Mouse (Mus musculus): ENCODE measurements around the gene Aqp11. TPM values are rescaled to one million over a fixed set of nuclear protein-coding genes. Genes with fewer than 3 reads are reported as not detected.

Aqp11 gene
- 15.6 and 15.9 TPM in 2 replicates for polyA plus RNA-seq (2015; fragmentation: Nextera tagmentation; extraction: Ambion mirVana)

DNA sequence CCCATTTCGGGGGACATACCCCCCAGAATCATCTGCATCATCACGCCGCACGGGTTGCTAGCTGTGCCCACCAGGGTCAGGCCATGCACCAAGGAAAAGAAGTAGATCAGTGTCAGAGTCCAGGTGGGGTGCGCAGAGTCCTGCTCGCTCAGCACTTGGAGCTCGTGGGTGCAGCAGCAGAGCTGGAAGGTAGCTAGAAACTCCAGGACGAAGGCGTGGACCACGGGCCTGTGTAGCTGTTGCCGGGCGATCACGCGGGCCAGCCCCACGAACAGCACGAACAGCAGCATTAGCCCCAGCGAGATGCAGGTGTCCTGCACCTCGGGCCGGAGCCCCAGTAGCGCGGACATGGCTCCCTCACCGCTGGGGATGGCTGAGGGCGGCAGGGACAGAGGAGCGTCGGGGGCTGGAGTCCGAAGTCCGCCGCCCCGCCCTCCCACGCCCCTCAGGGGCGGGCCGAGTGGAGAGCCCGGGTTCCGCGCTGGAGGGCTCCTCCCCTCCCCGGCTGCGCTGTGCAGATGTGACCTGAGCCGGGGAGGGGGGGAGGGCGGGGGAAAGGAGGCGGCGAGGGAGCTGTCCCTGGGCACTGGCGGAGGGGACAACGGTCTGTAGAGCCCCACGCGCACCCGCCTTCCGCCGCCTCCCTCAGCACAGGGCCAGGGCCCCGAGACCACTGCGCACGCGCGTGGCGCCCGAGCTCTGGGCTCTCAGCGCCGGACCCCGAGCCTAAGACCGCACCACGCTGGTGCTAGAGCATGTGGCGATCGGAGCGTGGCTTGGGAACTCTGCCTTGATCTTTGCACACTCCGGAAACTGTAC, at the start of gene Aqp11:
Aqp11 (minus strand) TSS at position 652 of the 819 bp plus-strand sequence.
- Histone ChIP-seq H3K36me3 (no peaks in the 10 kb centered on the region), H3K9me3 (replicated peaks) (no peaks in the 10 kb centered on the region), H3K9ac (peak within 1 kb of the TSS; percentile 84), H3K4me3 (replicated peaks) (peak within 1 kb of the TSS; percentile 77), H3K27me3 (no peaks in the 10 kb centered on the region), H3K4me2 (peak within 1 kb of the TSS; percentile 92), H3K27ac (peak within 1 kb of the TSS; percentile 86), H3K4me1 (replicated peaks) (peaks cover 90% of the 10 kb centered on the region)
- DNase-seq, result peak; percentile 90
- WGBS (ENCODE audit: insufficient replicate concordance), result under 1% methylated on average over 55 of the region's 64 CpGs
- ATAC-seq (ENCODE audit: low read depth), result peak; percentile 93

DNA sequence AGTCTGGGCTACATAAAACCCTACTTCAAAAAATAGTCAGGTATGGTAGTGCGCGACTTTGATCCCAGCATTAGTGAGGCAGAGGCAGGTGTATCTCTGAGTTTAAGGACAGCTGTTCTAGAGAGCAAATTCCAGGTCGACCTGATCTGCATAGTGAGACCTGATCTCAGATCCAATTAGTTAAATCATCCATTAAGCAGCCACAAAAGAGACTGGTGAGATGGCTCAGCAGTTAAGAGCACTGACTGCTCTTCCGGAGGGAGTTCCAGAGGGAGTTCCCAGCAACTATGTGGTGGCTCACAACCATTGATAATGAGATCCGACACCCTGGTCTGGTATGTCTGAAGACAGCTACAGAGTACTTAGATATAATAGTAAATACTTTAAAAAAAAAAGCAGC, 45.4 kb upstream of the Aqp11 start:
- peaks cover 37% of the 10 kb centered on the region for H3K27me3 ChIP-seq
- no peaks in the 10 kb centered on the region for H3K36me3 ChIP-seq
- H3K9ac ChIP-seq, result no peak overlapping the region
- no peak overlapping the region for H3K4me2 ChIP-seq
- 53% methylated on average over 5 of the region's 5 CpGs for WGBS (ENCODE audit: insufficient replicate concordance)
- H3K4me1 ChIP-seq (replicated peaks), result peaks cover 6% of the 10 kb centered on the region
- H3K4me3 ChIP-seq (replicated peaks), result no peak overlapping the region
- no peaks in the 10 kb centered on the region for H3K9me3 ChIP-seq (replicated peaks)
- ATAC-seq (ENCODE audit: low read depth) (no peak), DNase-seq (no peak)
- H3K27ac ChIP-seq, result no peak overlapping the region

DNA sequence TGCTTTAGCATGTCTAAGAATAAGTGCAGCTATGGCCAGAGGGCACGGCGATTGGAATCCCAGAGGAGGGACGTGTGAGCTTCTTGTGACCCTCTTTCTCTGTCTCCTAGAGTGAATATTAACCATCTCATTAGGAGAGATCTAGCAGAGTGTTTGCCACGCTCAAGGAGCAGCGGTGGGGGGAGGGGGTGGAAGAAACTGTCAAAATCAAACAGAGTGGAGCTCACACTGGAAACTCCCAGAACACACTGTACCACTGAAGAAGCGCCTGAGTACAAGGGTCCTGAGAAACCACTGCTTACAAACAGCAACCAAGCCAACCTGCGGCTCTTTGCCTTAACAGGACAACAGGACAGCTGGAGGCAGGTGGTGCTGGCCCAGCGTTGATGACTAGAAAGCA, 43.4 kb upstream of the Aqp11 start:
- 47% methylated on average over 8 of the region's 8 CpGs for WGBS (ENCODE audit: insufficient replicate concordance)
- H3K36me3 ChIP-seq, result no peaks in the 10 kb centered on the region
- H3K9ac ChIP-seq, result no peak overlapping the region
- H3K4me1 ChIP-seq (replicated peaks), result no peaks in the 10 kb centered on the region
- no peak for ATAC-seq (ENCODE audit: low read depth)
- no peak overlapping the region for H3K4me3 ChIP-seq (replicated peaks)
- H3K27ac ChIP-seq, result no peak overlapping the region
- H3K9me3 ChIP-seq (replicated peaks), result 0 out of 2 replicates have a peak, but pooled peaks cover 3% of the 10 kb centered on the region
- no peak for DNase-seq
- H3K4me2 ChIP-seq, result no peak overlapping the region
- H3K27me3 ChIP-seq, result peaks cover 17% of the 10 kb centered on the region

DNA sequence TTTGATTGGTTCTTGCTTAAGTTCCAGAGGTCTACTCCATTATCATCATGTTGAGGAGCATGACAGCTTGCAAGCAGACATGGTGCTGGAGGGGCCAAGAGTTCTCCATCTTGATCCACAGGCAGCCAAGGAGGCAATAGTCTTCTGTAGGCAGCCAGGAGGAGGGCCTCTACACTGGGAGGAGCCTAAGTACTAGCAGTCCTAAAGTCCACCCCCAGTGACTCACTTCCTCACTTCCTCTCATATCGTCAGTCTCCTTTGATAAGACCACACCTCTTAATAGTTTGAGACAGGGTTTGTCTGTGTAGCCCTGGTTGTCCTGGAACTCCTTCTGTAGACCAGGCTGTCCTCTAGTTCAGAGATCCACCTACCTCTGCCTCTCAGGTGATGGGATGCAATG, 42.7 kb upstream of the Aqp11 start:
- WGBS (ENCODE audit: insufficient replicate concordance), result 12% methylated on average over 1 of the region's 1 CpGs
- DNase-seq, result no peak
- no peaks in the 10 kb centered on the region for H3K36me3 ChIP-seq
- H3K27me3 ChIP-seq, result peaks cover 10% of the 10 kb centered on the region
- H3K4me3 ChIP-seq (replicated peaks), result no peak overlapping the region
- no peak overlapping the region for H3K27ac ChIP-seq
- H3K4me2 ChIP-seq, result no peak overlapping the region
- ATAC-seq (ENCODE audit: low read depth), result no peak
- no peak overlapping the region for H3K9ac ChIP-seq
- H3K4me1 ChIP-seq (replicated peaks), result no peaks in the 10 kb centered on the region
- 0 out of 2 replicates have a peak, but pooled peaks cover 3% of the 10 kb centered on the region for H3K9me3 ChIP-seq (replicated peaks)

DNA sequence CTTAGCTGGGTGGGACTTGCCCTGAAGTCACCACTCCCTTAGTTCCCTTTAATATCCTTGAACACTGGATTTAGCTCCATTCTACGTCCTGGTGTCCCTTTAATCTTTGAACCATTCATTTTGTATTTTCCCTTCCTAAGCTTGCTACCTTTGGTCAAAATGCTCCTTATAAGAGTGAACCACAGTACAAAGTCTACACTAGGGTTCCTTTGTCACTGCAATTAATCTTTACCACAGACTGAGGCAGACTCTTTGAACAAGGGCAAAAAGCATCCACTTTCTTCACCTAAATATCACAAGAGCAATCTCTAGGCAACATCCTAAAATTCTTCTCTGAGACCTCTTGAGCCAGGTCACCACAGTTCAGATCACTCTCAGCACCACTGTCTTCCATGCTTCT, 42.1 kb upstream of the Aqp11 start:
- H3K4me3 ChIP-seq (replicated peaks), result no peak overlapping the region
- ATAC-seq (ENCODE audit: low read depth) (no peak), DNase-seq (no peak)
- peaks cover 5% of the 10 kb centered on the region; the same call in 1 of the 2 replicates for H3K27me3 ChIP-seq
- WGBS (ENCODE audit: insufficient replicate concordance), result 69% methylated on average over 1 of the region's 1 CpGs
- no peak overlapping the region for H3K9ac ChIP-seq
- no peak overlapping the region for H3K27ac ChIP-seq
- 0 out of 2 replicates have a peak, but pooled peaks cover 3% of the 10 kb centered on the region for H3K9me3 ChIP-seq (replicated peaks)
- no peak overlapping the region for H3K4me2 ChIP-seq
- H3K4me1 ChIP-seq (replicated peaks), result no peaks in the 10 kb centered on the region
- H3K36me3 ChIP-seq, result no peaks in the 10 kb centered on the region

DNA sequence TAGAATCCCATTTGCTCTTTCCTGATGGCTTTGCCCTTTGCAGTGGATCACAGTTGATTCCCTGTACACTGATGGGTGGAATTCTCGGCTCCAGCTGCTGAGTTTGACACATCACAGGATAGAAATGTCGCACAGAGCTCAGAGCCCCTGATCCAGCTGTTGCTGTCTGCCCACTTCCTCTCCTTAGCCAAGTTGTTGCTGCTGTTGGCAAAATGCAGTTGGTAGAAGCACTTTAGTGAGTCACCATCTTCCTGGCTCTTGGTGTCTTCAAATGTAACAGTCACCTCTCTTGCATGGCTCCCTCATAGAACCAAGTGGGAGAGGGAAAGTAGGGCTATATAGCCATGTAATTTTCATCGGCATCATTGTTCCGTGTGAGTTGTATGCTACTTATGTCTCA, 39.1 kb upstream of the Aqp11 start:
- ATAC-seq (ENCODE audit: low read depth) (no peak), DNase-seq (no peak)
- no peaks in the 10 kb centered on the region for H3K27me3 ChIP-seq
- 0 out of 2 replicates have a peak, but pooled peaks cover 3% of the 10 kb centered on the region for H3K9me3 ChIP-seq (replicated peaks)
- H3K4me1 ChIP-seq (replicated peaks), result no peaks in the 10 kb centered on the region
- H3K27ac ChIP-seq, result no peak overlapping the region
- no peak overlapping the region for H3K9ac ChIP-seq
- H3K4me3 ChIP-seq (replicated peaks), result no peak overlapping the region
- H3K4me2 ChIP-seq, result no peak overlapping the region
- H3K36me3 ChIP-seq, result no peaks in the 10 kb centered on the region
- 71% methylated on average over 4 of the region's 4 CpGs for WGBS (ENCODE audit: insufficient replicate concordance)

DNA sequence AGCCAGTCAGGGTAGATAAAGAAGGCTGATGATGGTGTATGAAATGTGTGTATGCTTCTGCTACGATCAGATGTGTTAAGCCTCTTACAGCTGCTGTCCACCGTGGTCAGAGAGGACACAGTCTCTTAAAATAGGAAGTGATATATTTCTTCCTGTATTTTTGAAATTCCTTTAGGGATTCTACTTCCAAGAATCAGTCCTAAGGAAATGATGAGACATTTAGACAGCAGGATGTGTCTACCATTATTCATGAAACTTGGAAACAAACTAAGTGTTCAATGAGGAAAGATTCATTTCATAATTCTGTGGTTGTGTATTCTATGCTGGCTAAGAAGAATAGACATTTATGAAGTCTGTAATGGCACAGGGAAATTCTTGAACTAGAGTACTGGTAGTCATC, 37.8 kb upstream of the Aqp11 start:
- Histone ChIP-seq H3K36me3 (no peaks in the 10 kb centered on the region), H3K4me3 (replicated peaks) (no peak overlapping the region), H3K9ac (no peak overlapping the region), H3K4me2 (no peak overlapping the region), H3K27me3 (no peaks in the 10 kb centered on the region), H3K4me1 (replicated peaks) (no peaks in the 10 kb centered on the region), H3K27ac (no peak overlapping the region), H3K9me3 (replicated peaks) (0 out of 2 replicates have a peak, but pooled peaks cover 3% of the 10 kb centered on the region)
- DNase-seq (no peak), ATAC-seq (ENCODE audit: low read depth) (no peak)
- 43% methylated on average over 2 of the region's 2 CpGs for WGBS (ENCODE audit: insufficient replicate concordance)

DNA sequence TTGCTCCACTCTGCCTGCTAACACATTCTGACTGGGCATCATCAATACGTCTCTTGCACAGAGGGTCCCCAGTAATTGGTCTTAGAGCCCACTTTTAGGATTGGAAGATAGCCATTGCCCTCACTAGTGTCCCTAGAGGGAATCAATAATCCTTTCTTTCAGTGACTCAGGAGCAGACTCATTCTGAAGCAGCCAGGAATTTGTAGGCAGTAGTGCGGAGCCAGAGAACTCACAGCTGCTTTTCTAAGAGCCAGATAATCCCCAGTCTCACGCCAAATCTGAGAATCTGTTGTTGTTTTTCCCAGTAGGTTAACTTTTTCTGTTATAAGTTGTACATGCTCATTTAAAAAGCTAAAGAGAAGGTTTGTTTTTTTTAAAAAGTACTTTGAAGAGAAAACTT, 37.3 kb upstream of the Aqp11 start:
- no peaks in the 10 kb centered on the region for H3K36me3 ChIP-seq
- H3K9ac ChIP-seq, result no peak overlapping the region
- H3K9me3 ChIP-seq (replicated peaks), result 0 out of 2 replicates have a peak, but pooled peaks cover 3% of the 10 kb centered on the region
- H3K27ac ChIP-seq, result no peak overlapping the region
- no peak overlapping the region for H3K4me2 ChIP-seq
- no peak overlapping the region for H3K4me3 ChIP-seq (replicated peaks)
- no peak for DNase-seq
- H3K4me1 ChIP-seq (replicated peaks), result no peaks in the 10 kb centered on the region
- H3K27me3 ChIP-seq, result no peaks in the 10 kb centered on the region
- no peak for ATAC-seq (ENCODE audit: low read depth)
- WGBS (ENCODE audit: insufficient replicate concordance), result 72% methylated on average over 3 of the region's 3 CpGs

DNA sequence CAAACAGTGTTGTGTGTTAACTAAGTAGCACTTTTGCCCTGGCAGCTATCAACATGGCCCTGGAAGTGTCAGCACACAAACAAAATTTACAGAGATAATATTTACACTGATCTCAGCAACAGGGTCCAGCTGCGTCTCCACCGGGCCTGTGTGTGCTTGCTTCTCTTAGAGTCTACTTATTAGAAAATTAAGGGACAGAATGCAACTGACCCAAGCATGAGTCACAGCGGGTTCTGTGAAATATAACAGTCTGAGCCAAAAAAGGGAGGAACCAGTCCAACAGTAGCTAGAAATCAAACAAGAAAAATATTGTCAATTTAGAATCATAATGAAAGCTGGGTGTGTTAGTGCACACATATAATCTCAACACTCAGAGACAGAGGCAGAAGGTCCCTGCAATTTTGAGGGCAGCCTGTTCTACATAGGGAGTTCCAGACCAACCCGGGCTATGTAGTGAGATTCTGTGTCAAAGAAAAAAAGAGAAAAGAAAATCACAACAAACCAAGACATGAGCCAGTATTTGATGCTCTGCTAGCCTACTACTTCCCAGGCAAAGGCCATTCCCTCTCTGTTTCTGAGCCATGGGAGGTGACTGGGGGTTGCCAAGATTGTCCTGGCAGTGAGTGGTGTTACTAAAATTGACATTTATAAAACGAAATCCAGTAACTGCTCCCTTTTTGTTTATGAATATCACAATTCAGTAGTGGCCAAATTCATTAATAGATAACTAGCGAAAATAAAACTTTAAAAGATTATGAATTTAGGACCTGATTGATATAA, 32.9 kb upstream of the Aqp11 start:
- Histone ChIP-seq H3K36me3 (no peaks in the 10 kb centered on the region), H3K9ac (no peak overlapping the region), H3K27me3 (no peaks in the 10 kb centered on the region), H3K4me2 (no peak overlapping the region), H3K4me3 (replicated peaks) (no peak overlapping the region), H3K9me3 (replicated peaks) (no peaks in the 10 kb centered on the region), H3K27ac (no peak overlapping the region), H3K4me1 (replicated peaks) (peaks cover 25% of the 10 kb centered on the region)
- no peak for DNase-seq
- 59% methylated on average over 6 of the region's 6 CpGs for WGBS (ENCODE audit: insufficient replicate concordance)
- no peak for ATAC-seq (ENCODE audit: low read depth)

DNA sequence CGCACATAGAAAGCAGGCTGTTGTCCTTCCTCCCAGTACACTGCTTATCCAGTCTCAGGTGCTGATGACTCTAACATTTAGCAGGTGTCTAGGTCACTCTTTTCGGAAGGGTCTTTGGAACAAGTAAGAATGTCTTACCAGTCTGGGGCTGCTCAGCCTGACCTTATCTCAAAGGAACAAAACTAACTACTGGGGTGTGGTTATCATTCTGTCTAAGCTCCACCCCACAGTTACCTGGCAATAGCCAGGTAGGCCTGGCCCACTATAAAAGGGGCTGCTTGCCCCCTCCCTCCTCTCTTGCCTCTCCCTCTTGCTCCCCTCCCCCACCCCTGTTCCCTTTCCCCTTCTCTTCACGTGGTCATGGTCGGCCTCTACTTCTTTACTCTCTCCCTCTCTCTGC, 30.9 kb upstream of the Aqp11 start:
- 50% methylated on average over 4 of the region's 4 CpGs for WGBS (ENCODE audit: insufficient replicate concordance)
- no peaks in the 10 kb centered on the region for H3K9me3 ChIP-seq (replicated peaks)
- H3K36me3 ChIP-seq, result no peaks in the 10 kb centered on the region
- ATAC-seq (ENCODE audit: low read depth), result peak; percentile 51; the same call in 1 of the 2 replicates
- peaks cover 26% of the 10 kb centered on the region for H3K4me1 ChIP-seq (replicated peaks)
- no peak overlapping the region for H3K9ac ChIP-seq
- H3K27me3 ChIP-seq, result no peaks in the 10 kb centered on the region
- H3K27ac ChIP-seq, result no peak overlapping the region
- H3K4me3 ChIP-seq (replicated peaks), result no peak overlapping the region
- DNase-seq, result no peak
- H3K4me2 ChIP-seq, result no peak overlapping the region

DNA sequence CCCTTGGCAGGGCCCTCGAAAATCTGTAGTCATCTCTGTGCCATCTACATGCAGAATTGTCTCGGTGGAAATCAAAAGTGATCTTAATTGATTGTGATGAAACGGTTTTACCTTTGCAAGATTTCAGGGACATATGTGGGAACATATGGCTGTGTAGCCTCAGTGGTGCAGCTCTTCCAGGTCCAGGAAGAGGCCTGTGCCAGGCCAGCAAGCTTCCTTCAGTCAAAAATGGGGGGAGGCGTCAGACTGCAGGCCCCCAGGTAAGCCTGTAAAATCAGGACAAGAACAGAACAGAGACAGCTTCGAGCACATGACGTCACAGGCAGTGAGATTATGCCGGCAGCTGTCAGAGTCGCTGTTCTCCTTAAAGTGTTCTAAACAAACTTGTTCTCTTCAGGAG, 29.8 kb upstream of the Aqp11 start:
- Histone ChIP-seq H3K4me3 (replicated peaks) (no peak overlapping the region), H3K27me3 (no peaks in the 10 kb centered on the region), H3K9me3 (replicated peaks) (no peaks in the 10 kb centered on the region), H3K27ac (no peak overlapping the region), H3K4me1 (replicated peaks) (peaks cover 26% of the 10 kb centered on the region), H3K36me3 (no peaks in the 10 kb centered on the region), H3K9ac (no peak overlapping the region), H3K4me2 (no peak overlapping the region)
- 64% methylated on average over 8 of the region's 8 CpGs for WGBS (ENCODE audit: insufficient replicate concordance)
- DNase-seq (no peak), ATAC-seq (ENCODE audit: low read depth) (no peak)

Measured in liver, embryonic 13.5 days (tissue).